Mouse (Mus musculus): ENCODE measurements around the gene Dtnbp1. TPM values are rescaled to one million over a fixed set of nuclear protein-coding genes. Genes with fewer than 3 reads are reported as not detected.

Dtnbp1 gene
- polyA plus RNA-seq, 1 experiment = 109 TPM

GRCm38 (mm10) chr13:44946880-44947635, 54.9 kb downstream of the Dtnbp1 start:
- peak overlapping the region; percentile 53 for H3K4me3 ChIP-seq (replicated peaks; ENCODE audit: insufficient read depth, low read depth, low read length)
- no peak for TF ChIP-seq POLR2A (IDR thresholded peaks at IDR 0.05; ENCODE audit: borderline replicate concordance, insufficient read depth, low read length)
- TF ChIP-seq CTCF (IDR thresholded peaks at IDR 0.05; ENCODE audit: borderline replicate concordance, insufficient read depth, low read depth, low read length) = no peak
- no peak overlapping the region; the same call in 1 of the 2 replicates for H3K27ac ChIP-seq (ENCODE audit: insufficient read depth, low read length)
- H3K4me1 ChIP-seq (ENCODE audit: control insufficient read depth, insufficient read depth, low read length) = no peaks in the 10 kb centered on the region; the same call in 1 of the 2 replicates
- no peaks in the 10 kb centered on the region for H3K27me3 ChIP-seq (ENCODE audit: control insufficient read depth, insufficient read depth, low read length)
- WGBS = 13% methylated on average over 8 of the region's 8 CpGs
- peak; percentile 39 to 40 for DNase-seq

- Histone ChIP-seq H3K27me3 (ENCODE audit: control insufficient read depth, insufficient read depth, low read length) (no peaks in the 10 kb centered on the region), H3K4me3 (replicated peaks; ENCODE audit: insufficient read depth, low read depth, low read length) (no peak overlapping the region), H3K27ac (ENCODE audit: insufficient read depth, low read length) (no peak overlapping the region), H3K4me1 (ENCODE audit: control insufficient read depth, insufficient read depth, low read length) (no peaks in the 10 kb centered on the region; the same call in 1 of the 2 replicates)
- DNase-seq = no peak
- no peak for TF ChIP-seq CTCF (IDR thresholded peaks at IDR 0.05; ENCODE audit: borderline replicate concordance, insufficient read depth, low read depth, low read length)
- no peak for TF ChIP-seq POLR2A (IDR thresholded peaks at IDR 0.05; ENCODE audit: borderline replicate concordance, insufficient read depth, low read length)
- 56% methylated on average over 2 of the region's 2 CpGs for WGBS
These were observed 58.3 kb downstream of the Dtnbp1 start for GRCm38 (mm10) chr13:44943618-44944017.

- Histone ChIP-seq H3K27me3 (ENCODE audit: control insufficient read depth, insufficient read depth, low read length) (no peaks in the 10 kb centered on the region), H3K27ac (ENCODE audit: insufficient read depth, low read length) (no peak overlapping the region), H3K4me3 (replicated peaks; ENCODE audit: insufficient read depth, low read depth, low read length) (no peak overlapping the region), H3K4me1 (ENCODE audit: control insufficient read depth, insufficient read depth, low read length) (no peaks in the 10 kb centered on the region)
- TF ChIP-seq CTCF (IDR thresholded peaks at IDR 0.05; ENCODE audit: borderline replicate concordance, insufficient read depth, low read depth, low read length) = no peak
- no peak for TF ChIP-seq POLR2A (IDR thresholded peaks at IDR 0.05; ENCODE audit: borderline replicate concordance, insufficient read depth, low read length)
- 80% methylated on average over 8 of the region's 8 CpGs for WGBS
- no peak for DNase-seq
These were observed 62.5 kb downstream of the Dtnbp1 start for GRCm38 (mm10) chr13:44939326-44940035.

- no peak overlapping the region for H3K27ac ChIP-seq (ENCODE audit: insufficient read depth, low read length)
- no peaks in the 10 kb centered on the region for H3K27me3 ChIP-seq (ENCODE audit: control insufficient read depth, insufficient read depth, low read length)
- TF ChIP-seq CTCF (IDR thresholded peaks at IDR 0.05; ENCODE audit: borderline replicate concordance, insufficient read depth, low read depth, low read length) (no peak), POLR2A (IDR thresholded peaks at IDR 0.05; ENCODE audit: borderline replicate concordance, insufficient read depth, low read length) (no peak)
- 95% methylated on average over 3 of the region's 3 CpGs for WGBS
- H3K4me3 ChIP-seq (replicated peaks; ENCODE audit: insufficient read depth, low read depth, low read length) = no peak overlapping the region
- 0 out of 2 replicates have a peak, but pooled peaks cover 3% of the 10 kb centered on the region for H3K4me1 ChIP-seq (ENCODE audit: control insufficient read depth, insufficient read depth, low read length)
- no peak for DNase-seq
These were observed 64.3 kb downstream of the Dtnbp1 start for GRCm38 (mm10) chr13:44937681-44938080.

- no peak overlapping the region for H3K27ac ChIP-seq (ENCODE audit: insufficient read depth, low read length)
- WGBS = 46% methylated on average over 7 of the region's 7 CpGs
- no peaks in the 10 kb centered on the region for H3K27me3 ChIP-seq (ENCODE audit: control insufficient read depth, insufficient read depth, low read length)
- peaks cover 3% of the 10 kb centered on the region; the same call in 1 of the 2 replicates for H3K4me1 ChIP-seq (ENCODE audit: control insufficient read depth, insufficient read depth, low read length)
- no peak for DNase-seq
- TF ChIP-seq CTCF (IDR thresholded peaks at IDR 0.05; ENCODE audit: borderline replicate concordance, insufficient read depth, low read depth, low read length) = no peak
- no peak for TF ChIP-seq POLR2A (IDR thresholded peaks at IDR 0.05; ENCODE audit: borderline replicate concordance, insufficient read depth, low read length)
- no peak overlapping the region for H3K4me3 ChIP-seq (replicated peaks; ENCODE audit: insufficient read depth, low read depth, low read length)
These were observed 68.4 kb downstream of the Dtnbp1 start for GRCm38 (mm10) chr13:44933575-44933974.

- no peak overlapping the region for H3K27ac ChIP-seq (ENCODE audit: insufficient read depth, low read length)
- no peaks in the 10 kb centered on the region for H3K27me3 ChIP-seq (ENCODE audit: control insufficient read depth, insufficient read depth, low read length)
- TF ChIP-seq CTCF (IDR thresholded peaks at IDR 0.05; ENCODE audit: borderline replicate concordance, insufficient read depth, low read depth, low read length) (no peak), POLR2A (IDR thresholded peaks at IDR 0.05; ENCODE audit: borderline replicate concordance, insufficient read depth, low read length) (no peak)
- no peak overlapping the region for H3K4me3 ChIP-seq (replicated peaks; ENCODE audit: insufficient read depth, low read depth, low read length)
- H3K4me1 ChIP-seq (ENCODE audit: control insufficient read depth, insufficient read depth, low read length) = peaks cover 3% of the 10 kb centered on the region; the same call in 1 of the 2 replicates
- WGBS = 48% methylated on average over 18 of the region's 18 CpGs
- DNase-seq = no peak
These were observed 69.4 kb downstream of the Dtnbp1 start for GRCm38 (mm10) chr13:44932307-44933264.

GRCm38 (mm10) chr13:44926311-44926710, 75.6 kb downstream of the Dtnbp1 start:
- 82% methylated on average over 2 of the region's 2 CpGs for WGBS
- Histone ChIP-seq H3K4me1 (ENCODE audit: control insufficient read depth, insufficient read depth, low read length) (peaks cover 5% of the 10 kb centered on the region), H3K27ac (ENCODE audit: insufficient read depth, low read length) (no peak overlapping the region), H3K27me3 (ENCODE audit: control insufficient read depth, insufficient read depth, low read length) (no peaks in the 10 kb centered on the region), H3K4me3 (replicated peaks; ENCODE audit: insufficient read depth, low read depth, low read length) (no peak overlapping the region)
- no peak for TF ChIP-seq CTCF (IDR thresholded peaks at IDR 0.05; ENCODE audit: borderline replicate concordance, insufficient read depth, low read depth, low read length)
- no peak for TF ChIP-seq POLR2A (IDR thresholded peaks at IDR 0.05; ENCODE audit: borderline replicate concordance, insufficient read depth, low read length)
- DNase-seq = no peak

Measured in cerebellum, adult 2 months (tissue).